Mouse (Mus musculus): Measurements from ENCODE around the gene Dstn.

Gene Dstn

GRCm38 (mm10) chr2:143991964-143992672 is 77.0 kb downstream of the Dstn start:
- H3K36me3 ChIP-seq (ENCODE audit: control insufficient read depth, insufficient read depth, low read length, poor library complexity, severe bottlenecking): no peaks in the 10 kb centered on the region
- no peak for DNase-seq (ENCODE audit: low read depth, low spot score)
- H3K27me3 ChIP-seq (ENCODE audit: control insufficient read depth, insufficient read depth, low read length, poor library complexity, severe bottlenecking): no peaks in the 10 kb centered on the region

Measured in splenic B cell, adult 2 months (primary cell).